Mouse (Mus musculus): ENCODE data around the gene Adprhl2.

Gene Adprhl2

GRCm38 (mm10) chr4:126306058-126306457, 15.4 kb downstream of the Adprhl2 start:
- no peak for DNase-seq

GRCm38 (mm10) chr4:126305428-126305827, 16.1 kb downstream of the Adprhl2 start:
- no peak for DNase-seq

DNA sequence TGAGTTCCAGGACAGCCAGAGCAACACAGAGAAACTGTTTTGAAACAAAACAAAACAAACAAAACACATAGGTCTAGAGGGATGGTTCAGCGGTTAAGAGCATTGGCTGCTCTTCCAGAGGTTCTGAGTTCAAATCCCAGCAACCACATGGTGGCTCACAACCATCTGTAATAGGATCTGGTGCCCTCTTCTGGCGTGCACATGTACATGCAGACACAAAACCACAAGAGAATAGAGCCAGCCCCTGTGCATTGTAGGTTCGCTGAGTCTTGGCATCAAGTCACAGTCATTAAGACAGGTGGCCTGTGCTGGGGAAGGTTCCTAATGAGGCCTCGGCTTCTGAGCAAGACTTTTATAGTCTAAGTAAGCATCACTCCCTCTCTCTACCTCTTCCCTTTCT, 17.6 kb downstream of the Adprhl2 start:
- no peak for DNase-seq

GRCm38 (mm10) chr4:126301584-126302309, 19.8 kb downstream of the Adprhl2 start:
- peak in 1 of 2 experiments; percentile 45 for DNase-seq

DNA sequence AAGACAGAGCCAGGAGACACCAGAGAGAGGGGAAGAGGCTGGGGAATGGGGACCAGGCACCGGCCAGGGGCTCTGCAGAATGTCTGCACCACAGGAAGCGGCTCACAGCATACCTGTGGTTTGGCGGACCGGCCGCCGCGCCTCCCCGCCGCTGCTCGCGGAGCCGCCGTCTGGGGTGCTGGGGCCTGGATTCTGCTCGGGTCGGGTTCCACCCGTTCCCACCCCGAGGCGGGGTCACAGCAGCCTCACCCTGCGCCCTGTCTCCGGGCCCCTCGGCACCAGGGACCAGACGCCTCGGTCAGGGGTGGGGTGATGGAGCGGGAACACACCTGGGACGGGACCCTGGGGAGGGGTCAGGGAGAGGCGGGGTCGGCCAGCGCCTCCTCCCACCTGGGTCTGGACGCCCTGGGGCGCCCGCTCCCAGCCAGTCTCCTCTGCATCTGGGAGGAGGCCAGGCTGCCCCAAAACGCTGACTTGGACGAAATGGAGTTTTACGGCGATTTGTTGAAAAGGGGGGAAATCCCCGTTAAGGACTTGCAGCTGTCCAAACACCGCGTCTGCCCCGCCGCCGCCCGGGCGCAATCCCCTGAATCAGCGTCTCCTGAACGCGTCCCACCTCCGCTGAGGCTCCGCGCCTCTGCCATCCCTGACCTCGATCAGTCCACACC, 20.5 kb downstream of the Adprhl2 start:
- DNase-seq: no peak

- DNase-seq: peak; percentile 69 to 81
Observed at GRCm38 (mm10) chr4:126296617-126297101, 24.8 kb downstream of the Adprhl2 start.

GRCm38 (mm10) chr4:126295937-126296336, 25.6 kb downstream of the Adprhl2 start:
- DNase-seq: no peak

DNA sequence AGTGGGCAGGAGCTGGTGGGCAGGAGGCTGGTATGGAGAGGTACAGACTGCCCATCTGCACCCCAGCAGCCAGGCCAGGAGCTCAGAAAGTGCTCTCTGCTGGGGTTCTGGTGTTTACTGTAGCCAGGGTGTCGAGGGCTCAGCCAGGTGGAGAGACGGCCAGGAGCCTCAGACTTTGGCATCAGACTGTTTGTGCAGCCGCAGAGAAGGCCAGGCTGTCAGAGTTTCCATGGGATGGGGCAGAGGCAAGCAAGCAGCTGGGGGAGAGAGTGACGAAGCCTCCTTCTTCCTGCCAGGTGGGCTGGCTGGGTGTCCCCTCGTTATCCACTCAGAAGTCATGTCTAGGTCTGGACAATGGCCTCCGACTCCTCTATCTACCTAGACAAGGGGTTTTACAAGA, 26.4 kb downstream of the Adprhl2 start:
- DNase-seq: no peak

- no peak for DNase-seq
Observed at GRCm38 (mm10) chr4:126291196-126291595, 30.3 kb downstream of the Adprhl2 start.

DNA sequence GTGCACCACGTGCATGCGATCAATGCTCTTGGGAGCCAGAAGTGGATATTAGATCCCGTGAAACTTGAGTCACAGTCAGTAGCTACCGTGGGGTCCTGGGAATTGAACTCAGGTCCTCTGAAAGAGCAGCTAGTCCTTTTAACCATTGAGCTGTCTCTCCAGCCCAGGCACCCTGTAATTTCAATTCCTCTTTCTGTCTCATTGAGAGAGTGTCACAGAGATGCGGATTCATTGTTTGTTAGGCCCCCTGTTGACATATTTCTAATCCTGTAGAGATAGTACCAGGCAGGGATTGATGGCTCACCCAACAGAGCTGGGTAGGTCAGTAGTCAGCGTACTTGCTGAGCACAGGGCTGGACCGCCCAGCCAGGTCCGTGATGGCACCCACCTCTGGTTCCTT, 31.2 kb downstream of the Adprhl2 start:
- DNase-seq: no peak

- DNase-seq: no peak
Observed at GRCm38 (mm10) chr4:126288085-126288666, 33.3 kb downstream of the Adprhl2 start.

- DNase-seq: no peak
Observed at GRCm38 (mm10) chr4:126287302-126287995, 34.1 kb downstream of the Adprhl2 start.

DNA sequence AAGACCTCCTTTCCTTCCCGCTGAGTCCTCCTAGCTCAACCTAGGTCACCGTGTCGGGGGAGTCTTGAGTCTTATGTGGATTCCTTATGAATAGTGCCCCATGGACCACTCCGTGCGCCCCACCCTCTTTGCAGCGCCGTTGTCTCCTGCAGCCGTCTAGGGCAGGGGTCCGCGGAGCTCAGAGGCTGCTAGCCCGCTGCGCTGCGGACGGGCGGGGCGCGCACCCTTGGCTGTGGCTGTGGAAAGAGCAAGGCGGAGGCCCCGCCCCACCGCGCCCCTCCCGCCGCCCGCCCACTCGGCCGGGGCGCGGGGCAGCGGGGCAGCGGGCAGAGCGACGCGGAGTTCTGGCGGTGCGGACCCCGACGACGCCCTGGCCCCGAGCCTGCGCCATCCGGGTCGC, 35.0 kb downstream of the Adprhl2 start, which contains the start of gene Col8a2:
Col8a2 (plus strand) TSS at position 302 of the 400 bp plus-strand sequence.
- peak in 1 of 2 experiments; percentile 28 for DNase-seq

DNA sequence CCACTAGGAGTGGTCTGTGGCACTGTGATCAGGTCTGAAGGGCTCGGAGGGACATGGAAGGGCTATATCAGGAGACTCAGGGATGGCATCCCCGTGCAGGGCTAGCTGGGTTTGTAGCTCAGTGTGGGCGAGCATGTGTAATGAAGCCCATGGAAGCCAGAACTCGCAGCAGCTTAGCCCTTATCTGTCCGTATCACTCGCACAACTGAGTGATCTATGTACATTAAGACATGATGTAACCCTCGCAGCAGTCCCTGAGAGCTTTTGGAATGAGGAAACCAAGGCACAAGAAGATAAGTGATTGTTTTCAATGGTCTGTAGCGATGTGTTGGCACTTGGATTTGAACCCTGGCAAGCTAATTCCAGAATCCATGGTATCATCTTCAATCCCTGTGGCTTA, 37.9 kb downstream of the Adprhl2 start:
- DNase-seq: no peak

DNA sequence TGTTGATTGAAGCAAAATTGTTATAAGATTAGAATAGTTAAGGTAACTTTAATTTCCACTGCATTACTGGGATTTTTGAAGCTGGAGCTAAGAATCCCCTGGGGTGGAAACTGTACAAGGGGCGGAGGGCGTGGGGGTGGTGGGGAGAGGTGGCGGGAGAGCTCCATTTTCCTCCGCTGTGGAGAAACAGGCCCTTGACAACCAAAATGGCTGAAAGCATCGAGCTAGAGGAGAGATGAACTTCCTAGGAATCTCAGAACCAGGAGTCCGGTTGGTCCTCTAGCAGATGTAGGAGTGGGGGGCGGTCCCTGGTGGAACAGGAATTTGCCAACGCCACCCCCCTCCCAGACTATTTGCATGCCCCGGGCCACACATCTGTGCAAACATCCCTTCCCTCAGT, 39.8 kb downstream of the Adprhl2 start:
- no peak for DNase-seq

GRCm38 (mm10) chr4:126278961-126279360, 42.5 kb downstream of the Adprhl2 start:
- DNase-seq: no peak

DNA sequence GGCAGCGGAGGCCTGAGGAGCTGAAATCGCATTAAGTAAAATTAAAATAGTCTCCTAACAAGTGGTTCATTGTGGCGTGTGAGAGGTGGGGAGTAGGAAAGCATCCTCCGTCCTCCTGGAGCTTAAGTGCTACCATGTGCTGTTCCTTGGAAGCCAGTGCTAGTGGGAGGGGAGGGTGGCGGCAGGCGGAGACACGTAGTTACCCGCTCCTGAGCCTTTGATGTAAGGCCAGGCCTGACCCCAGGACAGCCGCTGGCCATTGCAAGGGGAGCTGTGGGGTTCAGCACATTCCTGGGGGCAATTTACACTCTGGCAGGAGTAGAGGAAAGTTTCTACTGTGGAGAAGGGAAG, 43.0 kb downstream of the Adprhl2 start:
- no peak for DNase-seq

DNA sequence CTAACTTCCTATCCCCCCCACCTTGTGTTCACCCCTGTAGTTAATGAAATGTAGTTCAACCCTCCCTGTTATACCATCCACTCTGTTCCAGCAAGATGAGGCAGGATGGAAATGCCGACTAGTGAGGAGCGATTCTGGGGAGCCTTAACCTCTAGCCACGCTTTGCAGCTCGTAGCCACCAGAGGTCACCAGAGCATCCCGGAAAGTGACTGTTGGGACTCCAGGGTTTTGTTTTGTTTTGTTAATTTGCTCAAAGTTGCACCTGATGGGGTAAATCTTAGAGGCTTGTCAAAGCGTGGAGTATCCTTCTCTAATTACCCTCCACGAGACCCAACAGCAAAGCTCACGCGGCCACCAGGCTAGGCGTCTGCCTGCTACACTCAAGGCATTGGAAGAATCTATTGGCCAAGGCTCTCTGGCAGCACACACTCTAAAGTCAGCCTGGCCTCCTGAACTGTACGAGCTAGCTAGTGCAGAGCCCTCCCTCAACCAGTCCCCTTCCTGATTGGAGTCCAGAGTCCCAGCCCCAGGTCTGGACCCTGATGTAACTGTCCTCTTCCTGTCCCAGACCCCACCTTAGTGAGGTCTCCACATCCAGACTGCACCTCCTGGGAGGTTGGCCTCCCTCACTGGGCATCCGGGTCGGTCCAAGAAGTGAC, 43.5 kb downstream of the Adprhl2 start:
- peak; percentile 60 to 69 for DNase-seq

DNA sequence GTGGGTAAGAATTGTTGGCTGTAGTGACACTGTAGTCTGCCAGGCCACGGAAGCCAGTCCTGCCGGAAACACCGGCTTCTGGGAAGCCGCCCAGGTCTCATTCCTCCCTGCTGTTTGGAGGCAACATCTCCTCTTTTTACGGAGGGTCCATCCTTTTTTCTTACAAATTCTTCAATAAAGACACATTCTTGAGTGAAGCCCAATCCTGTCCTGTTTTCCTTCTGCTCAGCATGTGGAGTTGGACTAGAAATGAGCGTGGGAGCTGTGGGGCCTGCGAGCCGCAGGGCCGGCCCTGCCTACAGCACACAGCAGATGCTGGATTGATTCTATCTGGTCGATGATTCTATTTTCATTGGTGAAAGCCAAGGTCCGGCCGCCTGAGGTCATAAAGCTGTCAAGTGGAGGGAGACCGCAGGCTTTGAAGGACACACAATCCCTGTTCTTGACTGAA, 45.8 kb downstream of the Adprhl2 start:
- no peak for DNase-seq

DNA sequence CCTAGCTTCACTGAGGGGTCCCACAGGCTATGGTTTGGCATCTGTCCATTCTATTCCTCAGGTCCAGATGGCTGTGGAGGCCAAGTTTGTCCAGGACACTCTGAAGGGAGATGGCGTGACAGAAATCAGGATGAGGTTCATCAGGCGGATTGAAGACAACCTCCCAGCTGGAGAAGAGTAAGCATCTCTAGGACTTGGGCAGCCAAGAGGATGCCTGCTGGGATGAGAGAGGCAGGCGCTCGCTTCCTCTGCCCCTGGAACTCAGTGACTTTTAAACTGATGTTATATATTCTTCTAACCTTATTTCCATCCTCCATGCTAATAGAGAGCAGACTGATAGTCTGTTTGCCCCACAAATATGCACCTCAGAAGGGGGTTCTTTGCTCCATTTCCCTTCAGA, 46.4 kb downstream of the Adprhl2 start:
- no peak for DNase-seq

- DNase-seq: no peak
Observed at GRCm38 (mm10) chr4:126273753-126274152, 47.8 kb downstream of the Adprhl2 start.

DNA sequence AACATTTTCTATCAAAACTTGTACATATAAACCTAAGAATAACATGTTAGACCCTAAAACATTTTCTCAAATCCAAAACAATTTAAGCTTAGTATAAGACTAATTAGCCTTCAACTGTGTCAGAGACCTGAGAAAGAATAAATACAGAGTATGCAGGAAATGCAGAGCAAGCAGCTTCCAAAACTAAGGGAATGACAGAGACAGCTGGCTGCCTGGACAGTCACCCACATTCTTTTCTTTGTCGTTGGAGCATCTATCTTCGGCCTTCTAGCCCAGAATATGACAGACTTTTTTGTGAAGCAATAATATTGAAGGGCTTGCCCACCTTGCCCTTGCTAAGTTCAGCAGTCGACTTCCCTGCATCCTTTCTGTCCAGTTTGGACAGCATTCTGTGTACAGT, 52.2 kb downstream of the Adprhl2 start:
- no peak for DNase-seq

Data from kidney, postnatal 25 days (tissue).